Mouse (Mus musculus): ENCODE results near the gene Cpa2. TPM values are rescaled to one million over a fixed set of nuclear protein-coding genes. Genes with fewer than 3 reads are reported as not detected.

Cpa2 gene
- total RNA-seq, 1 experiment = 1.7 TPM

DNA sequence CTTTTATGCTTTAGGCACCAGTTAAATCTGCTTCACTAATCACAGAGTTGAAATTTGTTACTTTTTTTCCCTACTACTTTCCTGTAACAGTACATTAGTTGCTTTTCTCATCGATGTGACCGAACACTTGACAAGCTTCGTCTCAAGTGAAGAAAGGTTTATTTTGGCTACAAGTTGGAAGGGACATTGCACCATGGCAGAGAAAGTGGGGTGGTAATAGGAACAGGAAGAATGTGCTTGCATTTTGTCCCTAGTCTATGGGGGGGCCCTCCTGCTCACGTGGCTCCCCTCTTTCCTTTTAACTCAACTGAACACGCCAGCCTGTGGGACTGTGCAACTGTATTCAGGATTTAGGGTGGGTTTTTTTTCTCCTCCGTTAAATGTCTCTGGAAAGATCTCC is 11.2 kb downstream of the Cpa2 start:
- Histone ChIP-seq H3K9me3 (ENCODE audit: control insufficient read depth, insufficient read depth, low read depth, low read length) (no peaks in the 10 kb centered on the region), H3K36me3 (ENCODE audit: control insufficient read depth, insufficient read depth, low read length, poor library complexity, severe bottlenecking) (no peaks in the 10 kb centered on the region), H3K4me1 (ENCODE audit: control insufficient read depth in 2 of 2, insufficient read depth in 2 of 2, low read length in 2 of 2, poor library complexity in 1 of 2) (peaks cover 4 to 8% of the 10 kb centered on the region in 2 experiments; a peak in 2 of 4 replicates), H3K9ac (ENCODE audit: insufficient read depth, low read depth, low read length, poor library complexity, severe bottlenecking) (no peak overlapping the region), H3K4me3 (ENCODE audit: insufficient read depth in 1 of 2, low read depth in 1 of 2, low read length in 2 of 2, poor library complexity in 1 of 2, severe bottlenecking in 1 of 2) (no peak overlapping the region), H3K27ac (ENCODE audit: insufficient read depth, low read depth, low read length, poor library complexity, severe bottlenecking) (no peak overlapping the region)
- in situ Hi-C loops (cut with MboI; ENCODE audit: low sequenced_read_pairs in 2 of 2, unreplicated experiment in 2 of 2) = no loop called here
- DNase-seq (ENCODE audit: low read depth, low spot score) = no peak
- TF ChIP-seq ZNF384 (IDR thresholded peaks at IDR 0.05; ENCODE audit: low read depth, low read length) = no peak
- no peak for TF ChIP-seq MAFK (IDR thresholded peaks at IDR 0.05; ENCODE audit: insufficient read depth, low read depth, low read length)
- no peak for TF ChIP-seq ZC3H11A (IDR thresholded peaks at IDR 0.05; ENCODE audit: borderline replicate concordance, low read depth, low read length)
- TF ChIP-seq HCFC1 (IDR thresholded peaks at IDR 0.05; ENCODE audit: borderline replicate concordance, insufficient read depth, low read length) = no peak
- TF ChIP-seq CHD2 (IDR thresholded peaks at IDR 0.05; ENCODE audit: low read depth, low read length) = no peak

DNA sequence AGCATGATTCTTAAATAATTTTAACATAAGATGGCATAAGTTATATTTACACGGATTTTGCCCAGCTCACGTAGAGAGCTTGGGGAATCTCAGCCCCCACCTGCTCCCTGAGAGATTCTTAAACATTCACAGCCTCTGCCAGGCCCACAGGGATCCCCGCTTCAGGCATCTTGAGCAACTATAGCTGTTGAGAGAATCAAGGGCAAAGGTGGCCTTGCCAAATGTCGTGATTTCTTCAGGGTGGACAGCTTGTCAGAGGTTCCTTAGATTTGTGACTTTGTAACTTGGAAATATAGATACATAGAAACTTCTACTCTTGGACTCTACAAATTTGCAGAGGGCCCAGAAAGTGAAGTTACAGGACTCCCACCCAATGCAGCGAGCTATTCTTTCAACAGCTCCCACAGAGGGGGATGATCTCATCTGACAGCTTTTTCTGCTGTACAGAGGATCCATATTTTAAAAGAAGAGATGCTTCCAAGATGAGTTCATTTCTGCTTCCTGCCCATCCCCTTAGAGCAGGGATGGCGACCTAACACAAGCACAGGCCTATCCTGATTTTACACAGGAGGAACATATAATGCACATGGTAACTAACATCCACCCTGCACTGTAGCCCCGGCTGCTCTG is 12.1 kb downstream of the Cpa2 start:
- peaks cover 4 to 6% of the 10 kb centered on the region in 2 experiments; a peak in 2 of 4 replicates for H3K4me1 ChIP-seq (ENCODE audit: control insufficient read depth in 2 of 2, insufficient read depth in 2 of 2, low read length in 2 of 2, poor library complexity in 1 of 2)
- TF ChIP-seq ZC3H11A (IDR thresholded peaks at IDR 0.05; ENCODE audit: borderline replicate concordance, low read depth, low read length) (no peak), HCFC1 (IDR thresholded peaks at IDR 0.05; ENCODE audit: borderline replicate concordance, insufficient read depth, low read length) (no peak), MAFK (IDR thresholded peaks at IDR 0.05; ENCODE audit: insufficient read depth, low read depth, low read length) (no peak), ZNF384 (IDR thresholded peaks at IDR 0.05; ENCODE audit: low read depth, low read length) (no peak), CHD2 (IDR thresholded peaks at IDR 0.05; ENCODE audit: low read depth, low read length) (no peak)
- no peak overlapping the region for H3K4me3 ChIP-seq (ENCODE audit: insufficient read depth in 1 of 2, low read depth in 1 of 2, low read length in 2 of 2, poor library complexity in 1 of 2, severe bottlenecking in 1 of 2)
- DNase-seq (ENCODE audit: low read depth, low spot score) = no peak
- no peaks in the 10 kb centered on the region for H3K9me3 ChIP-seq (ENCODE audit: control insufficient read depth, insufficient read depth, low read depth, low read length)
- in situ Hi-C loops (cut with MboI; ENCODE audit: low sequenced_read_pairs in 2 of 2, unreplicated experiment in 2 of 2) = no loop called here
- no peaks in the 10 kb centered on the region for H3K36me3 ChIP-seq (ENCODE audit: control insufficient read depth, insufficient read depth, low read length, poor library complexity, severe bottlenecking)
- H3K27ac ChIP-seq (ENCODE audit: insufficient read depth, low read depth, low read length, poor library complexity, severe bottlenecking) = no peak overlapping the region
- H3K9ac ChIP-seq (ENCODE audit: insufficient read depth, low read depth, low read length, poor library complexity, severe bottlenecking) = no peak overlapping the region

DNA sequence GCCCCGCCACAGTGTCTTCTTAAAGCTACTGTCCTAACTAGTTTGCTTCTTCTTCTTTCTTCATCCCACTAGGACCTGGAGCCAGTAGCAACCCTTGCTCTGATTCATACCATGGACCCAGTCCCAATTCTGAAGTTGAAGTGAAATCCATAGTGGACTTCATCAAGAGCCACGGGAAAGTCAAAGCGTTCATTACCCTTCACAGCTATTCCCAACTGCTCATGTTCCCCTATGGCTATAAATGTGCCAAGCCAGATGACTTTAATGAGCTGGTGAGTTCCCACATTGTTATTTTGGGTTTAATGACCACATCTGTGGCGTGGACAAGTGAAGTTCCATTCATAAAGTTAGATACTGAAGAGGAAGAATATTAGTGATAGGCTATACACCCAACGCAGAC is 12.7 kb downstream of the Cpa2 start:
- Histone ChIP-seq H3K4me3 (ENCODE audit: insufficient read depth in 1 of 2, low read depth in 1 of 2, low read length in 2 of 2, poor library complexity in 1 of 2, severe bottlenecking in 1 of 2) (no peak overlapping the region), H3K9ac (ENCODE audit: insufficient read depth, low read depth, low read length, poor library complexity, severe bottlenecking) (no peak overlapping the region), H3K4me1 (ENCODE audit: control insufficient read depth in 2 of 2, insufficient read depth in 2 of 2, low read length in 2 of 2, poor library complexity in 1 of 2) (peaks cover 4% of the 10 kb centered on the region in 2 experiments; a peak in 2 of 4 replicates), H3K27ac (ENCODE audit: insufficient read depth, low read depth, low read length, poor library complexity, severe bottlenecking) (no peak overlapping the region), H3K9me3 (ENCODE audit: control insufficient read depth, insufficient read depth, low read depth, low read length) (no peaks in the 10 kb centered on the region), H3K36me3 (ENCODE audit: control insufficient read depth, insufficient read depth, low read length, poor library complexity, severe bottlenecking) (no peaks in the 10 kb centered on the region)
- TF ChIP-seq MAFK (IDR thresholded peaks at IDR 0.05; ENCODE audit: insufficient read depth, low read depth, low read length) = no peak
- no peak for TF ChIP-seq ZC3H11A (IDR thresholded peaks at IDR 0.05; ENCODE audit: borderline replicate concordance, low read depth, low read length)
- no peak for TF ChIP-seq ZNF384 (IDR thresholded peaks at IDR 0.05; ENCODE audit: low read depth, low read length)
- no peak for TF ChIP-seq CHD2 (IDR thresholded peaks at IDR 0.05; ENCODE audit: low read depth, low read length)
- TF ChIP-seq HCFC1 (IDR thresholded peaks at IDR 0.05; ENCODE audit: borderline replicate concordance, insufficient read depth, low read length) = no peak
- in situ Hi-C loops (cut with MboI; ENCODE audit: low sequenced_read_pairs in 2 of 2, unreplicated experiment in 2 of 2) = no loop called here
- no peak for DNase-seq (ENCODE audit: low read depth, low spot score)

DNA sequence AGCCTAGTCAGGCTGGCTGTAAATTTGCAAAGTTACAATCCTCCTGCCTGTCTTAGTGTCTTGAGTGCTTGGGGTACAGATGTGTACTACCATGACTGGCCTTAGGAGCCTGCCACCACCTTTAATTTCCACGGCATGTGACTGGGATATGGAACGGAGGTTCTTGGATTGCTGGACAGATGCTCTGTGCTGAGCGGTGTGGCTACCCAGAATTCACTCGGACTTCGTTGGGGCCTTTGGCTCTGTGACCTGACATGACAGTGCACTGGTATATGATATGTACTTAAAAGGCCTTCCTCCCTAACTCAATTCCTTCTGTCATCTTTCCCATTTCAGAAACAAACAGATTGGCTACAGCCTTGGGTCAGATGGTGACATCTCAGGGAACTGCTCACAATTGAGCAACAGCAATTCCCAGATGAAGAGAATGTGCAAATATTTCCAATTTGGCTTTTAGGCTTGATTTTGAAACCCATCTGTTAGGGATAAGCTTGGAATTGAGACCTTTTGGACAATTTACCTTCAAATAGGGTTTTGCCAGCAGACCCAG is 13.3 kb downstream of the Cpa2 start:
- Histone ChIP-seq H3K4me1 (ENCODE audit: control insufficient read depth in 2 of 2, insufficient read depth in 2 of 2, low read length in 2 of 2, poor library complexity in 1 of 2) (peaks cover 4% of the 10 kb centered on the region in 2 experiments; a peak in 2 of 4 replicates), H3K27ac (ENCODE audit: insufficient read depth, low read depth, low read length, poor library complexity, severe bottlenecking) (no peak overlapping the region), H3K36me3 (ENCODE audit: control insufficient read depth, insufficient read depth, low read length, poor library complexity, severe bottlenecking) (no peaks in the 10 kb centered on the region)

More for the DNA sequence above, 13.3 kb downstream of the Cpa2 start:
- Histone ChIP-seq H3K9me3 (ENCODE audit: control insufficient read depth, insufficient read depth, low read depth, low read length) (no peaks in the 10 kb centered on the region), H3K9ac (ENCODE audit: insufficient read depth, low read depth, low read length, poor library complexity, severe bottlenecking) (no peak overlapping the region), H3K4me3 (ENCODE audit: insufficient read depth in 1 of 2, low read depth in 1 of 2, low read length in 2 of 2, poor library complexity in 1 of 2, severe bottlenecking in 1 of 2) (no peak overlapping the region)
- TF ChIP-seq ZNF384 (IDR thresholded peaks at IDR 0.05; ENCODE audit: low read depth, low read length) (no peak), MAFK (IDR thresholded peaks at IDR 0.05; ENCODE audit: insufficient read depth, low read depth, low read length) (no peak), HCFC1 (IDR thresholded peaks at IDR 0.05; ENCODE audit: borderline replicate concordance, insufficient read depth, low read length) (no peak), ZC3H11A (IDR thresholded peaks at IDR 0.05; ENCODE audit: borderline replicate concordance, low read depth, low read length) (no peak), CHD2 (IDR thresholded peaks at IDR 0.05; ENCODE audit: low read depth, low read length) (no peak)
- no peak for DNase-seq (ENCODE audit: low read depth, low spot score)
- in situ Hi-C loops (cut with MboI; ENCODE audit: low sequenced_read_pairs in 2 of 2, unreplicated experiment in 2 of 2) = no loop called here

Measured in ES-E14 (cell line).